Mouse (Mus musculus) thymus, adult 2 months (tissue): Measurements from ENCODE around the gene Ralgapa1.

ENCODE experiments used
- CTCF ChIP-seq: fragments of 200-500 bp; IDR thresholded peaks from 2 replicates; pipeline ENCODE4 v1.5.1; 2012; ENCODE audit warnings: mild to moderate bottlenecking, control low read depth, low read length, moderate library complexity, borderline replicate concordance; ENCODE audit not compliant: control insufficient read depth, poor library complexity, insufficient read depth; ENCODE audit errors: extremely low read depth
- POLR2A ChIP-seq: fragments of 200-500 bp; IDR thresholded peaks from 2 replicates; pipeline ENCODE4 v1.6.1; 2012; ENCODE audit warnings: mild to moderate bottlenecking, low read length, control low read depth, moderate library complexity; ENCODE audit not compliant: control insufficient read depth, poor library complexity, insufficient read depth; ENCODE audit errors: extremely low read depth

- TF ChIP-seq POLR2A (no peak), CTCF (no peak)
Observed at GRCm38 (mm10) chr12:55778301-55778700, 42.7 kb downstream of the Ralgapa1 start.
